Mouse (Mus musculus) CD8-positive naive resting alpha-beta T cell, adult 2 months (primary cell): ENCODE results near the gene Plcxd3.

Experiments used
- DNase-seq, 2 experiments: peaks; one replicate each; pipeline ENCODE4 v3.0.0; 2022; ENCODE audit warnings: low read depth in 2 of 2, low spot score in 2 of 2

Gene Plcxd3

GRCm38 (mm10) chr15:4375423-4376220 lies at the start of gene Plcxd3:
TSS of gene Plcxd3 (plus strand) at chr15:4375491.
- no peak for DNase-seq

DNA sequence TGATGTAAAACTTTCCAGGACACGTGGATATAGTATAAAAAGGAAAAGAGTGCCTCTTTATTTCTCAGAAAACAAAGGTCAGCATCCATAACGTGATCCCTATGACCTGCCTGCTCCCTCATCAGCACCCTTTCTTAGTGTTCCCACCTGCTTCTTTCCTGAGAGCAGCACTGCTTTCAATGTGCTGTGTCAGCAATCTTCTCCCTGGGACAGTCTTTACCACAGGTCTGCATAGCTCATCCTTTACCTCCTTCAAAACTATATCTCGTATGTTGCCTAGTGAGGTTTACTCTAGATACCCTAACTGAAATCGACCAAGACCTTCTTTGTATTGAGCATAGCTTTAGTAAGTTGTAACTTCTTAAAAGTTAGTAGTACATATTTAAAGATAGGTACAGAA lies 43.4 kb upstream of the Plcxd3 start:
- DNase-seq, result no peak

DNA sequence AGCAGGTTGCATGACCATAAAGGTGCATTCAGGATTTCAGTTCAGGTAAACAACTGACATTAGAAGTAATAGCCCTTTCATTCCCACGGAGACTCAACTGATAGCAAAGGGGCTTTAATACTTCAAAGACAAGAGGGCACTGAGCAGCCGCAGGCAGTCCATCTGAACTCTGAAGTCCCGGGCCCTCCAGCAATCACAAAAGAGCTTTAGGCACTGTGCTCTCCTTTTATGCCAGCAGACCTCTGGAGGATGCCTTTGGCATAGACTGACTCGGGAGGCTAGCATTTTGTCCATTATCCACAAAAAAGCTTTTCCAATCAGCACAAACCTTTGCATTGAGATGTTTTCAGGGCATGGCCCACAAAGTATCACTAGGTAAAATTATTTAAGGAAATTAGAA lies 33.7 kb upstream of the Plcxd3 start:
- DNase-seq, result no peak

DNA sequence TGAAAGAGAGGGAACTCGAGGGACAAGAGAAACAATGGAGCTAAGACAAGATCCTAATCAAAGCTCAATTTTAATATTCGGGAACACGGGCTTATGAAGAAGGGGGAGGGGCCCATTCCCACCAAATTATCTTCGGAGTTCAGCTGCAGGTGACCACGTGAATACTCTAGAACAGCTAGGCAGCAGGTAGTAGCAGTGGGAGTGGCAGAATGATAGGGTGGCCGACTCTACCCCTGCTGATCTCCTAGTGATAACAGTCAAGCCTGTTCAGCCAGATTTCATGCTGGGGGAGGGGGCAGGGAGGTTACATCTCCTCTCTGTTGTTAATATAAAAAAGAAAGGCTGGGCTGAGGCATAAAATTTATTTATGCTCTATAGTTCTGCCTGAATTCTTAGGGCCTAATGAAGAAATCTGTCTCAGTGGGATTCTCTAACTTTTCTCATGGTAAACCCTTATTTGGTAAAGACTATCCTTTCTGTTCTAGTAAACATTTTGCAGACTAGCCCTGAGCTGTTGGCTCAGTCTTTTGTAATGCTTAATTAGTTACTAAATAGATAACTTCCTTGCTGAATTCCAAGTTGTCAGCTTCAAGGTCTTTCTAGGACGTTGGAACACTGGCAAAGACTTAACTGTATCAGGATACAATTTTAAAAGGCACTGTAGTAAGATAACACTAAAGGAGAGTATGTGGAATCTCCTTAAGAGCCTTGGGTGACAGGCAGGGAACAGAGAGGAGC lies 26.3 kb upstream of the Plcxd3 start:
- DNase-seq, result no peak

DNA sequence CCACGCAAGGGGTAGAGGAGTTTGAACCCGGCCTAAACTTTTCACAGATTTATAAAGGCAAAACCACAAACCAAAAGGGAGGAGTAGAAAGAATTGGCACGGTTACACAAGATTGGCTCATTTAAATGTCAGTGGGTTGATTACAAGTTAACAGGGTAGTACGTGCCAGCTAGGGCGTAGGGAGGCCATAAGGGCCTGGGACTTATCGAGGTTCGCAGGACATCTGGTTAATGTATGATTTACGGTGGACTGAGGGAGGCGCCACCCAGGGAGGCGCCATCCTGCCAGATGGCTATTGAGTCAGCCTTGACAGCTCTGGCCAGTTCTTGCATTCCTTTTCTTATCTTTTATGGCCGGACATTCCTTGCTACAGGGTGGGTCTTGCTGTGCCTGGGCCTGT lies 18.9 kb upstream of the Plcxd3 start:
- DNase-seq, result no peak

DNA sequence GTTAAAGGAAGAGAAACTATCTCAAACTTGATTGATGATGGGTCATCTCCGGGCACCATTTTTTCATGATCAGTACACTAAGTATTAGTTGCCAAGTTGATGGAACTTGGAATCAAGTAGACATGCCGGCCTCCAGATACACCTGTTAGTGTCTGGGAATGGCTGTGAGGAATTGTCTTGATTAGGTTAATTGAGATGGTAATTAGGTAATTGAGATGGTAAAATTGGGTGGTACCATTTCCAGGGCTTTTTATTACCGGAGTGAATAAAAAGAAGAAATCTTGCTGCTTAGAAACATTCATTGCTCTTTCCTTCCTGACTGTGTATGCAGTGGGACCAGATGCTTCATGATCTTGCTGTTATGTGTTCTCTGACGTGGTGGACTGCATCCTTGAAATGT lies 17.6 kb upstream of the Plcxd3 start:
- DNase-seq, result no peak

GRCm38 (mm10) chr15:4367801-4368200 lies 7.5 kb upstream of the Plcxd3 start:
- DNase-seq, result no peak

DNA sequence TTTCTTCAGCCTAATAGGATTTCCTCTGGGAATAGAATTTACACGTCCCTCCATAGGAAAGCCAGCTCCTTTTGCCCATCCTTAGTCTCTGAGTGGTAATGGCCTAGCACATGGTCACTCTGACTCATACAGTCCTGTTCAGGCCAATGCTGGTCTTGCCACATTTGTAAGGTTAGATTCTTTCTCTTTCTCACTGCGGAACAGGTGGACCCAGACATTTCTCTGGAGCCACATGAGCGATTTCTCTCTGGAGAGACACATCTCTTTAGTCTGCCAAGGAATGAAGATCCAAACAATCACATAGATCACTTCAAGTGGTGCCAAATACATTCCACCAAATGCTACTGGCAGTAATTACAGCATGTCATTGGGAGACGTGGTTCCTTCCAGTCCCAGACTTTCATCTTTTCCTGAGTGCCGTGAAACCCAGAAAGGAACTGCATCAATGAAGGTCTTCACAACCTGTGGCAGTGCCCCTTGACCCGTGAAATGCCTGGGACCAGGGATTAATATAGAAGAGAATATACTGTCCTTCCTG lies 769 bp upstream of the Plcxd3 start:
- no peak for DNase-seq

GRCm38 (mm10) chr15:4375031-4375422 lies 264 bp upstream of the Plcxd3 start:
- no peak for DNase-seq

- no peak for DNase-seq
Measured at GRCm38 (mm10) chr15:4376221-4376631, 935 bp downstream of the Plcxd3 start.

DNA sequence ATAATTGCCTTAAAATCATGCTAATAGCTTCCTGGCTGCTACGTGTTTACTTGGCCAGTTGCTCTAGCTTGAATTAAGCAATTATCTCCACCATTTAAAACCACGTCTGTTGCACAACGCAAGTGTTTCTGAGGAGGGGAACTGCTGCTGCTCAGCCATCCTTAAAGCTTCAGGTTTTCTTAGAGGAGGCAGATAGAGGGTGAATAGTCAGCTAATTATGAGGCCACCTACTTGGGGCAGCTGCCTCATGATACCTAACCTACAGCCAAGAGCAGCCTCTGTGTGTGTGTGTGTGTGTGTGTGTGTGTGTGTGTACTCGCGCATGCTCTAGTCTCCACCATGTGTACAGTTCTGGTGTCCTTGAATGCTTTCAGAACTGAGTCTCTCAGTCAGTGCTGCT lies 3.5 kb downstream of the Plcxd3 start:
- DNase-seq, result no peak

GRCm38 (mm10) chr15:4387774-4388173 lies 12.5 kb downstream of the Plcxd3 start:
- no peak for DNase-seq

DNA sequence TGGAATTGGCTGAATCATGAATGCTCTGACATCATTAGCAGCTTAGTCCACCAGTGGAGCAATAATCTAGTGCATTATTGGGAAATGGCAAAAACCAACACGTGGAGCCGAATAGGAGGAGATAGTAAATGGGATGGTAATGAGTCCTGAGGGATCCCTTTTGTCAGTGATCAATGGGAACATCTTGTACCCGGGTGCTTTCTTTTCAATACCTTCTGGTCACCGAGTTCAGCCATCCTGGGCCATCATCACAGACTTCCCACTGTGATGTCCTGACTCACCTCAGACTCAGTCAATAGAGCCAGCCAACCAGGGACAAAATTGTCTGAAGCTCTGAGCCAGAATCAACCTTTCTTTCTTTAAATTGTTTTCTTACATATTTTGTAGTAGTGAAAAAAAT lies 24.8 kb downstream of the Plcxd3 start:
- no peak for DNase-seq

DNA sequence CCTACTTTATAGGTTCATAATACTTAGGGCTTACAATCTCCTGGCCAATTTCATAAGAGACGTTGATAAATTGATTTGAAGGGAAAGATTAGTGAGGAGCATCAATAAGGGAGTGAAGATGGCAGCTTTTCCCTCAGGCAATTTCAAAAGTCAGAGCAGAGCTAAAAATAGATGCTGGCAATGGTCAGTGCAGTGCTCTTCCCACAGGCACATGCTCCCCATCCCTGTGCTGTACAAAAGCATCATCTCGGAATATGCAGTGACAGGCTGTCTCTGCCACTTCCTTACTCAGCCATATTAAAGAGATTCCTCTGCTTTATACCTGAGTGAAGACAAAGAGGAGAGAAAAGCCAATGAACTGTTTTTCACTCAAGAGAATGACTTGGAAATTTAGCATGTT lies 36.0 kb downstream of the Plcxd3 start:
- no peak for DNase-seq

DNA sequence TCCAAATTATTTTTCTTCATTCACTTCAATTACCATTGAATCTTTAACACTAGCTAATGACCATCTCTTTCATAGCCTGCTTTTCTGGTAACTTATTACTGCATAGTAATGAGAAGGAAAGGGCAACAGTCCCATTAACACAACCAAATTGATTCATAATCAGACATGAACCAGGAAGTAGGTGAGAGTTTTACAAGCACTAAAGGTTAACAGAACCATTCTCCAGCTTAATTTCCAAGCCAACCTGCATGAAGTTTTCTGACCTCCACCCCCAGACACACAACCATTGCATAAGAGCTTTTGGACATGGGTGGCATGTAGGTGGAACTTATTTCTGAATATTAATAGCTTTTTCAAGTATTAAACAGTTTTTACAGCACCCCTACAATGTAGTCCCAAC lies 64.8 kb downstream of the Plcxd3 start:
- no peak for DNase-seq

- DNase-seq, result no peak
Measured at GRCm38 (mm10) chr15:4496182-4496581, 120.9 kb downstream of the Plcxd3 start.

- no peak for DNase-seq
Measured at GRCm38 (mm10) chr15:4496984-4497383, 121.7 kb downstream of the Plcxd3 start.

DNA sequence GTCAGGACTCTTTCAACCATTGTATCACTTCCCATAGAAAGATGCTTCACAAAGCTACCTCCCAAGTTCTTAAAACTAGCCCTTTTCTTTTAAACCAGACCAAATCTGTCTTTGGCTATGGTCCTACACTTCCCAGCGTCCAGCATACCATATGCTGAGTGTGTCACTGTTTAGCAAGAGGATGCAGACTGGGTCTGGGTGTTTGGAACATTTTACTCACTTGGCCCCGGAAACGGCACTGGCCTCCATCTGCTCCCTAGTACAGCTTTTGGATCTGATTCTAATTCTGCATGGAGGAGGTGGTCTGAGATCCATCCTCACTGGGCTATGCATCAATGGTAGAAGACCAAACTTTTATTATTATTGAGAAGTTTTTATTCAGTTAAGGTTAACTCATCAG lies 122.7 kb downstream of the Plcxd3 start:
- DNase-seq, result no peak

GRCm38 (mm10) chr15:4503366-4503765 lies 128.1 kb downstream of the Plcxd3 start:
- no peak for DNase-seq

GRCm38 (mm10) chr15:4503826-4504225 lies 128.5 kb downstream of the Plcxd3 start:
- DNase-seq, result no peak

GRCm38 (mm10) chr15:4514724-4515123 lies 139.4 kb downstream of the Plcxd3 start:
- no peak for DNase-seq

GRCm38 (mm10) chr15:4524598-4524997 lies 149.3 kb downstream of the Plcxd3 start:
- DNase-seq, result no peak
